Mouse (Mus musculus): ENCODE measurements around the gene Ltbp4.

GRCm38 (mm10) chr7:27282225-27282624, 55.3 kb downstream of the Ltbp4 start:
- no peak for TF ChIP-seq EP300 (optimal IDR thresholded peaks at IDR 0.05)
- no peak for TF ChIP-seq CTCF (IDR thresholded peaks at IDR 0.05; ENCODE audit: low read depth)
